Mouse (Mus musculus) kidney, adult 2 months (tissue): ENCODE measurements around the gene Dntt.

Experiments used
- CTCF ChIP-seq: fragments of 200-500 bp; conservative IDR thresholded peaks from 2 replicates; pipeline ENCODE4 v1.5.1; 2011; ENCODE audit warnings: low read depth, mild to moderate bottlenecking, control low read depth, low read length, moderate library complexity, mixed read lengths; ENCODE audit not compliant: insufficient read depth, insufficient read length
- POLR2A ChIP-seq: fragments of 200-500 bp; IDR thresholded peaks from one replicate; pipeline ENCODE4 v1.6.1; 2011; ENCODE audit warnings: low read depth, low read length, control low read depth

DNA sequence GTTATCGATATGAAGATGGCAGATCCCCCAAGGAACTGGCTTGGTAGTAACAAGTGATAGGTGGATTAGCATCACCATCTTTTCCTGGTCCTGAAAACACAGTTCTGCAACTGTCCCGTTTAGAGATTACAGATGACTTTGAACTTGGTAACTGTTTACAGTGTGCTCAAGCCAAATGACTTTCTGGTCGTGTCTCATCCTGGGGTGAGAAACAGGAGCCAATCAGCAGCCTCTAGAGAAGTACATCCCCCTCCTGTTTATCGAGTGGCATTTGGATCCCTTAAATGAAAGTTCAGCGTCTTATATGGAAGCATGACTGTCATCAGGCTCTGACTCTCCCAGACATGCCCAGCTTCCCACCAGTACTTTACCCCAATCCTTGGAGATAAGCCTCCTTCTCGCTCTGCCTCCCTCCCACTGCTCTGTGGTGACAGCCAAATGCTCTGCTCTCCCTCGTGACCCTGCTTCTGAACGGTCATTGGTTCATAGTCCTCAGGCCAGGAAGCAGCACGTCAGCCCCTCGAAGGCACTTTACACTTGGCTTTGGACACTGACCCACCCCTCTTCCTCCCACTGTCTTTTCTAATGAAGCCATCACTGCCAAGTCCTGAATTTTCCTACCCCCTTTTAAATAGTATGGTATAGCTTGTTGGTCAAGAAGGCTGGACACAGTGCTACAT, 16.2 kb downstream of the Dntt start:
- no peak for TF ChIP-seq POLR2A
- no peak for TF ChIP-seq CTCF
